Mouse (Mus musculus): ENCODE measurements around the gene Ptprn. TPM values are rescaled to one million over a fixed set of nuclear protein-coding genes. Genes with fewer than 3 reads are reported as not detected.

Ptprn gene
- polyA plus RNA-seq, 1 experiment, result 3.6 TPM

DNA sequence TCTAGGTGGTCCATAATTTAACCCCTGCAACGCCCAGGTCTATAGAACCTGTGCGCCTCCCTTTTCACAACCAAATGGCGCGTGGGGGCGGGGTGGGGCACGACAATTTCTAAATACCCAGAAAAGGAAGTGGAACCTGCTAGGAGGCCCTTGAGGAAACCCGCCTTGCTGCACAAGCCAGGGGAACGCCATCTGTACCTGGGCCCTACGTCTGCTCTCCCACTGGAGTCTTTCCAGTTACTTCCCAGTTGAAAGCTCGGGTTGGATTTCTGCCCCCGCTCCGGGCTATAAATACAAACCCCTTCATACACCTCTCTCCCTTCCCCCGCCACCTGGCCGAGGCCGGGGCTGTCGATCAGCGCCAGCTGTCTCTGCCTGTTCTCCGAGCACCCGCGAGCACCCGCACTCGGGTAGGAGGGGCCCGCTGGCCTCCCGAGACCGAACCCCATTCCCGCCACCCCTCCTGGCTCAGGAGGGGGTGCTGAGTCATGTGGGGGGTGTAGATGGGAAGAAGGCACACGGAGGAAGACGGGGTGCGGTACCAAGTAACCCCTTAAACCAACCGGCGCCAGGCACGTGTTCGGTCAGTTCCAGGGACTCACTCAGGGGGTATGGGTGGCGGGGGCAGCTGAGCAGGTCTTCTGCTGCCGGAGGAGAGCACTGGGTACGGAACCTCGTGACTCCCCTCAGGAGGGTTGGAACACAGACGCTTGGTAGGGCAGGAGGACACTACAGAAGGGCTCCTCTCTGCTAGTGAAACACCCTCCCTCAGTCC, 45.9 kb downstream of the Ptprn start:
- no peaks in the 10 kb centered on the region for H3K27me3 ChIP-seq (ENCODE audit: control insufficient read depth, insufficient read depth, insufficient read length)
- peaks cover 24% of the 10 kb centered on the region for H3K79me2 ChIP-seq (ENCODE audit: control insufficient read depth, insufficient read depth)
- peak overlapping the region; percentile 71 for H3K4me3 ChIP-seq
- H3K36me3 ChIP-seq (ENCODE audit: control insufficient read depth, insufficient read depth), result peaks cover 18% of the 10 kb centered on the region
- H3ac ChIP-seq (ENCODE audit: control insufficient read depth, insufficient read length), result peak overlapping the region; percentile 2
- peak overlapping the region; percentile 95 for H3K4me2 ChIP-seq (ENCODE audit: low read depth)
- TF ChIP-seq MAX (IDR thresholded peaks at IDR 0.05; ENCODE audit: low read depth) (no peak), USF1 (IDR thresholded peaks at IDR 0.05; ENCODE audit: low read depth) (peak; percentile 25), TCF3 (IDR thresholded peaks at IDR 0.05; ENCODE audit: insufficient read length, low read depth) (peak; percentile 26), MYOG (IDR thresholded peaks at IDR 0.05; ENCODE audit: control insufficient read depth in 1 of 3, insufficient read depth in 1 of 3, insufficient read length in 2 of 3, low read depth in 2 of 3) (peak; percentile 6 to 86 (median 74)), MYOD1 (IDR thresholded peaks at IDR 0.05; ENCODE audit: control insufficient read depth in 1 of 3, insufficient read length in 2 of 3, low read depth in 2 of 3) (peak in 2 of 3 experiments; percentile 94 to 97), POLR2AphosphoS2 (IDR thresholded peaks at IDR 0.05; ENCODE audit: insufficient read length, low read depth) (peak; percentile 16), SRF (IDR thresholded peaks at IDR 0.05; ENCODE audit: control insufficient read depth, insufficient read length, low read depth) (no peak), TCF12 (IDR thresholded peaks at IDR 0.05; ENCODE audit: insufficient read depth, poor library complexity, severe bottlenecking) (peak; percentile 69), POLR2A (IDR thresholded peaks at IDR 0.05; ENCODE audit: insufficient read length, low read depth) (peak; percentile 16)

DNA sequence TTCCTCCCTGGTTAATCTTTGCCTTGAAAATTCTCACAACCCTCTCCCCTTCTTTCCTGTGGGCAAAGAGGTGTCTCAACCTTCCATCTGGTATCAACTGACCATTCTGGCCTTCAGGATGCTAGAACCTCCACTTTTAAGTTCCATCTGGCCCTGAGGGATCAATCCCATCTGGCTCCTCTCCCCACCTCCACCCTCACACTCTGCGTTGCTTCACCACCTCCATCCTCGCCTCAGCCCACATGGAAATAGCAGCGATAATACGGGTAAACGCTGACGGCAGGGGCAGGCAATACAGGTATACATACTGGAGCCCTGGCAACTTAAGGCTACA, 46.4 kb downstream of the Ptprn start:
- TF ChIP-seq TCF3 (IDR thresholded peaks at IDR 0.05; ENCODE audit: insufficient read length, low read depth) (no peak), MYOG (IDR thresholded peaks at IDR 0.05; ENCODE audit: control insufficient read depth in 1 of 3, insufficient read depth in 1 of 3, insufficient read length in 2 of 3, low read depth in 2 of 3) (no peak), TCF12 (IDR thresholded peaks at IDR 0.05; ENCODE audit: insufficient read depth, poor library complexity, severe bottlenecking) (no peak), MYOD1 (IDR thresholded peaks at IDR 0.05; ENCODE audit: control insufficient read depth in 1 of 3, insufficient read length in 2 of 3, low read depth in 2 of 3) (no peak), USF1 (IDR thresholded peaks at IDR 0.05; ENCODE audit: low read depth) (no peak), MAX (IDR thresholded peaks at IDR 0.05; ENCODE audit: low read depth) (no peak), E2F4 (IDR thresholded peaks at IDR 0.05; ENCODE audit: insufficient read depth) (no peak), CEBPB (IDR thresholded peaks at IDR 0.05; ENCODE audit: insufficient read depth, poor library complexity, severe bottlenecking) (no peak), SRF (IDR thresholded peaks at IDR 0.05; ENCODE audit: control insufficient read depth, insufficient read length, low read depth) (no peak), POLR2AphosphoS2 (IDR thresholded peaks at IDR 0.05; ENCODE audit: insufficient read length, low read depth) (no peak), POLR2A (IDR thresholded peaks at IDR 0.05; ENCODE audit: insufficient read length, low read depth) (no peak), REST (IDR thresholded peaks at IDR 0.05; ENCODE audit: insufficient read depth, insufficient read length) (no peak)
- H3K79me2 ChIP-seq (ENCODE audit: control insufficient read depth, insufficient read depth), result peaks cover 24% of the 10 kb centered on the region
- H3K36me3 ChIP-seq (ENCODE audit: control insufficient read depth, insufficient read depth), result peaks cover 22% of the 10 kb centered on the region
- peak overlapping the region; percentile 71 for H3K4me3 ChIP-seq
- H3K4me2 ChIP-seq (ENCODE audit: low read depth), result peak overlapping the region; percentile 95
- H3K27me3 ChIP-seq (ENCODE audit: control insufficient read depth, insufficient read depth, insufficient read length), result no peaks in the 10 kb centered on the region
- H3ac ChIP-seq (ENCODE audit: control insufficient read depth, insufficient read length), result peak overlapping the region; percentile 2

DNA sequence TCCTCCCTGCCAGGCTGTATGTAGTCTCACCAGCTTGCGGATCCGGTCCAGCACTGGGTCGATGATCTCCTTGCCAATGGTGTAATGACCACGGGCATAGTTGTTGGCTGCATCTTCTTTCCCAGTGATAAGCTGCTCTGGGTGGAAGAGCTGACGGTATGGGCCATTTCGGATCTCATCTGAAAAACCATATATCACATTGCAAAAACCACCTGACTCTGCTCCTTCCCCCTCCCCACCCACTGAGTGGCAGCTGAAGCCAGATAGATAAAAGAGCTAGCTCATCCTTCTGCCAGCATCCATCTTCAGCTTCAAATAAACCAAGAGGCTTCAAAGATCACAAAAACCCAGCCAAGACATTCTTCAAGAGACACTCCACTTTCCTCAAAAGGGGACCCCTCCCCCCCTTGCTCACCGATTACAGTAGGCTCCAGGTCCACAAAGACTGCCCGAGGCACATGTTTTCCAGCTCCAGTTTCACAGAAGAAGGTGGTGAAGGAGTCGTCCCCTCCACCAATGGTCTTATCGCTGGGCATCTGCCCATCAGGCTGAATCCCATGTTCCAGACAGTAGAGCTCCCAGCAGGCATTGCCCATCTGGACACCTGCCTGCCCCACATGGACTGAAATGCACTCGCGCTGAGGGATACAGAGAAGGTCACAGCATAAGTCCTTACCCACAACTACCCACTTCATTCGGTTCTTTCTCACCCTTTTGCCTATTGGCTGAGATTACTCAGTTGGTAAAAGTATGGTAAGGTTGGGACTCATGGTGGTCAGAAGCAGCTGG, 47.3 kb downstream of the Ptprn start:
- no peak overlapping the region for H3ac ChIP-seq (ENCODE audit: control insufficient read depth, insufficient read length)
- H3K4me3 ChIP-seq, result peak overlapping the region; percentile 71
- H3K27me3 ChIP-seq (ENCODE audit: control insufficient read depth, insufficient read depth, insufficient read length), result no peaks in the 10 kb centered on the region
- peaks cover 22% of the 10 kb centered on the region for H3K36me3 ChIP-seq (ENCODE audit: control insufficient read depth, insufficient read depth)
- TF ChIP-seq TCF3 (IDR thresholded peaks at IDR 0.05; ENCODE audit: insufficient read length, low read depth) (no peak), POLR2A (IDR thresholded peaks at IDR 0.05; ENCODE audit: insufficient read length, low read depth) (no peak), MYOD1 (IDR thresholded peaks at IDR 0.05; ENCODE audit: control insufficient read depth in 1 of 3, insufficient read length in 2 of 3, low read depth in 2 of 3) (peak in 1 of 3 experiments; percentile 11), POLR2AphosphoS2 (IDR thresholded peaks at IDR 0.05; ENCODE audit: insufficient read length, low read depth) (peak; percentile 68)
- peaks cover 33% of the 10 kb centered on the region for H3K79me2 ChIP-seq (ENCODE audit: control insufficient read depth, insufficient read depth)
- H3K4me2 ChIP-seq (ENCODE audit: low read depth), result peak overlapping the region; percentile 95

DNA sequence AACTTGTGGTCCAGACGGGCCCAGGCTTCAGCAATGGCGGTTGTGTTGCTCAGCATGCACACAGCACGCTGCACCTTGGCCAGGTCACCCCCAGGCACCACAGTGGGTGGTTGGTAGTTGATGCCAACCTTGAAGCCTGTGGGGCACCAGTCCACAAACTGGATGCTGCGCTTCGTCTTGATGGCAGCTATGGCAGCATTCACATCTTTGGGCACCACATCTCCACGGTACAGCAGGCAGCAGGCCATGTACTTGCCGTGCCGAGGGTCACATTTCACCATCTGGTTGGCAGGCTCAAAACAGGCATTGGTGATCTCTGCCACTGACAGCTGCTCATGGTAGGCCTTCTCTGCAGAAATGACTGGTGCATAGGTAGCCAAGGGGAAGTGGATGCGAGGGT, 48.5 kb downstream of the Ptprn start:
- Histone ChIP-seq H3K36me3 (ENCODE audit: control insufficient read depth, insufficient read depth) (peaks cover 22% of the 10 kb centered on the region), H3K27me3 (ENCODE audit: control insufficient read depth, insufficient read depth, insufficient read length) (no peaks in the 10 kb centered on the region), H3K4me3 (no peak overlapping the region), H3K79me2 (ENCODE audit: control insufficient read depth, insufficient read depth) (peaks cover 45% of the 10 kb centered on the region), H3ac (ENCODE audit: control insufficient read depth, insufficient read length) (no peak overlapping the region), H3K4me2 (ENCODE audit: low read depth) (peak overlapping the region; percentile 95)
- TF ChIP-seq USF1 (IDR thresholded peaks at IDR 0.05; ENCODE audit: low read depth) (no peak), MYOG (IDR thresholded peaks at IDR 0.05; ENCODE audit: control insufficient read depth in 1 of 3, insufficient read depth in 1 of 3, insufficient read length in 2 of 3, low read depth in 2 of 3) (peak in 1 of 3 experiments; percentile 27), POLR2A (IDR thresholded peaks at IDR 0.05; ENCODE audit: insufficient read length, low read depth) (peak; percentile 28), POLR2AphosphoS2 (IDR thresholded peaks at IDR 0.05; ENCODE audit: insufficient read length, low read depth) (peak; percentile 83), MAX (IDR thresholded peaks at IDR 0.05; ENCODE audit: low read depth) (no peak), TCF3 (IDR thresholded peaks at IDR 0.05; ENCODE audit: insufficient read length, low read depth) (no peak), MYOD1 (IDR thresholded peaks at IDR 0.05; ENCODE audit: control insufficient read depth in 1 of 3, insufficient read length in 2 of 3, low read depth in 2 of 3) (peak in 1 of 3 experiments; percentile 51)
